Mouse (Mus musculus) T-helper 2 cell (primary cell): Measurements from ENCODE around the gene Mocs1.

ENCODE experiments used
- in situ Hi-C: fragments of 300-600 bp; cut with MboI, MseI; formaldehyde crosslinking; loops from one replicate; pipeline ENCODE4 v1.15.1; 2025; ENCODE audit warnings: high pct_unique_total_duplicates

The Mocs1 gene

GRCm38 (mm10) chr17:49481876-49482275 is 53.7 kb downstream of the Mocs1 start:
- in situ Hi-C loops: no loop called here

DNA sequence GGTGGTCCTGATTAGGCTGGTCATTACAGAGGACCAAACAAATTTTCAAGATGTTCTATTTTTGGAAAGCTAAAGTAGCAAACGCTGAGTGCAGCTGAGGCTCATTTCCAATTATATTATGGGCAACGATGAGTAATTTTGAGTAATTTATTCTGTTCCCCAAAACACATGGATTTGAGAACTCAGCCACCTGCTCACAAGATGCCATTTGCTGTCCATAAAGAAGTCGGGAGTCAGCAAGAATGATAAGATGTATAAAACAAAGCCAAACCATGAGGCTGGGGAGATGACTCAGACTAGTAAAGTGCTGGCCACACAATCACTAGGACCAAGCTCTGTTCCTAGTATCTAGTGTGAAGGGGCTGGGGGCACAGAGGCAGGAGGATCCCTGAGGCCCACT is 56.3 kb downstream of the Mocs1 start:
- in situ Hi-C loops: no loop called here

- in situ Hi-C loops: no loop called here
Measured at GRCm38 (mm10) chr17:49489098-49489497, 60.9 kb downstream of the Mocs1 start.

DNA sequence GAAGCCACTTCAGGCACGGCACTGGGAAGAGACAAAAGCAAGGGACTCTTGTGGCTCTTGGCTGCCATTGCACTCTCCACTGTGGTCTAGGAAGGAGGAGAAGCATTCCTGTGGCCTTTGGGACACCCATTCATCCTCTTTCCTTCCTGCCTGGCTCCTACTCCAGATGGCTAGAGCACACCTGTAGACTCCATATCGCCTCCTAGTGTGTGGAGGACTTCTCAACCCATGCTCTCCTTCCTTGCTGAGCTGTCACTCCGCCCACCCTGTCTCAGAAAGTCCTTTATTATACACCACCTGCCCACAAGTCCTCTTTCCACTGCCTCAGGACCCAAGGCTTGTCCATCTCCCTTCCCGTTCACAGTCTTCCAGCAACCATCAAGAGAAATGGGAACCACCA is 65.1 kb downstream of the Mocs1 start:
- in situ Hi-C loops: no loop called here

GRCm38 (mm10) chr17:49498169-49498568 is 70.0 kb downstream of the Mocs1 start:
- in situ Hi-C loops: no loop called here

- in situ Hi-C loops: no loop called here
Measured at GRCm38 (mm10) chr17:49499635-49500034, 71.5 kb downstream of the Mocs1 start.

GRCm38 (mm10) chr17:49500234-49500633 is 72.1 kb downstream of the Mocs1 start:
- in situ Hi-C loops: no loop called here

GRCm38 (mm10) chr17:49503246-49503900 is 75.2 kb downstream of the Mocs1 start:
- in situ Hi-C loops: no loop called here
